Mouse (Mus musculus): ENCODE results near the gene Gipc3.

Gipc3 gene

DNA sequence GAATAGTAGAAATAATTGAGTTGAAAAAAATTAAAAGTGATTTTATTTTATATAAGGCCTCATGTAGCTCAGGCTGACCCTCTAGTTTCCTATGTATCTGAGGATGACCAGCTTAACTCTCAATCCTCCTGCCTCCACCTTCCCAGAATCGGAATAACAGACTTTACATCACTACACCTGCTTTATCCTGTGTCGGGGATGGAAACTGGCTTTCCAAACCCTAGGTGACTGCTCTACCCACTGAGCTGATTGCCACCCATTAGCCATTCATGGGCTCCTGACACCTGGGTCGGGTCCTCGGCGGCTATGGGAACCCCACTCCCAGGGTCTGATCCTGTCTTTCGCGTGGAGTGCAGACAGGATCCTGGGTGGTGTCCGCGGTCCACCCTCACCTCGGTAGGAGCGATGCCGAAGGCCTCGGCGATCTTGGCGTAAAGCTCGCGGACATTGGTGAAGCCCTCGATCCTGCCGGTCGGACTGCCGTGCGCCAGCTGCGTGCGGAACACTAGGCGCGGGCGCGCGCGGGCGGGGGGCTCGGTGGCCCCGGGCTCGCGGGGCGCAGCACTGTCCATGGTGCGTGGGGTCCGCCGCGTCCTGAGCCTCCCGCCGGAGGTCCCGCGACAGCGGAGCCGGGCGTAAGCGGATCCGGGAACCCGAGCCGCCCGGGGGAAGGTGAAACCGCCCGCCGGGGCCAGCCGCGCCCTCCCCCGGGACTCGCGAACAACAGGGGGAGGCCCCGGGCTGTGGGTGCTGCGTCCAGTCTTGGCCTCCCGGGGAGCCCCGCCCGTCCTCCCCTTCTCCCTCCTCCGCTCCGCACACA, at the start of gene Gipc3:
Gipc3 (minus strand) TSS at position 581 of the 820 bp plus-strand sequence.
- DNase-seq (ENCODE audit: low spot score in 2 of 2) = peak in 1 of 2 experiments; percentile 76

DNA sequence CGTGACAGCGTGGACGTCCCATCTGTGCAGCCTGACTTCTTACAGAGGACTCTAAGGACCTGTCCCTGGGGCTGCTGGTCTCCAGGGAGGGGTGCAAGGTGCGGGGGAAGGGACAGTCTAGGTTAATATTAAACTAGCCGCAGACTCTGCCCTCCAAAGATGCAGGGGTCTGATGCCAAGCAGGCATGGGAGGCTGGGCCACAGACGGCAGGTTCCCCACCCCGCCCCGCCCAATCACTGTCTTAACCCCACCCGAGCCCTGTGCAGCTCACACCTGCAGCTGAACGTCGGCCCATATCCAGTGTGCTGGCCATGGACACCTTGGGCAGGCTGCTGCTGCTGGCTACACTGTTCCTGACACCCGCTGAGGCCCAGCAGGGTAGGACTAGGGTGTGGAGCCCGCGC, 49.7 kb upstream of the Gipc3 start, which contains the start of gene Smim24:
Smim24 (plus strand) TSS at position 271 of the 405 bp plus-strand sequence.
- no peak for DNase-seq (ENCODE audit: low spot score in 2 of 2)

DNA sequence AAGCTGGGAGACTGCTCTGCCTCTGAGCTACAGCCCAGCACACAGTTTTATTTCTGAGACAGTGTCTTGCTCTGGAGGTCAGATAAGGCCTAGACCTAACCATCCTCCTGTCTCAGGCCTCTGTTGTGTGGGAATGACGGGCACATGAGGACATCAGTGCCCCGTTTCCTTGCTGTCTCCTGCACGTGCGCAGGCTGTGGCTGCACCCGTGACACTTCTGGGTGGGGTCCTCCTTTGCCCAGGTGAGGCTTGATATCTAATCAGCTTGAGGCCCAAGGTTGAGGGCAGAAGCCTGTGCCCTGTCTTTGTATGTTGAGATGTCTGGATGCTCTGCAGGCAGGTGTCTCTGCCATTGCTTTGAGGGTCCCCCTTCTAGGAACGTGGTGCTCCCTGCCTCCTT, 49.2 kb upstream of the Gipc3 start:
- DNase-seq (ENCODE audit: low spot score in 2 of 2) = no peak

DNA sequence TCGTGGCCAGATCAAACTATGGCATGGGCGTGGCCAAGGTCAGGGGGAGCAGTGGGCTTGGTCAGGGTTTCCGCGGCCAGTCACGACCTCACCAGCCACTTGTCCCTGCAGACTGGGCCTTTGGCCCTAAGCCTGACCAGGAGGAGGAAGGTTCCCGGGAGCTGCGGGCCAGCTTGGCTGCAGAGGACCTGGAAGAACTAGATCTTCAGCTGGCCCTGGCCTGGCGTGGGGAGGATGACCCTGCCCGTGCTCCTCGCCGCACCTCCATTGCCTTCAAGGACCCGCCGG, 47.6 kb upstream of the Gipc3 start:
- no peak for DNase-seq (ENCODE audit: low spot score in 2 of 2)

DNA sequence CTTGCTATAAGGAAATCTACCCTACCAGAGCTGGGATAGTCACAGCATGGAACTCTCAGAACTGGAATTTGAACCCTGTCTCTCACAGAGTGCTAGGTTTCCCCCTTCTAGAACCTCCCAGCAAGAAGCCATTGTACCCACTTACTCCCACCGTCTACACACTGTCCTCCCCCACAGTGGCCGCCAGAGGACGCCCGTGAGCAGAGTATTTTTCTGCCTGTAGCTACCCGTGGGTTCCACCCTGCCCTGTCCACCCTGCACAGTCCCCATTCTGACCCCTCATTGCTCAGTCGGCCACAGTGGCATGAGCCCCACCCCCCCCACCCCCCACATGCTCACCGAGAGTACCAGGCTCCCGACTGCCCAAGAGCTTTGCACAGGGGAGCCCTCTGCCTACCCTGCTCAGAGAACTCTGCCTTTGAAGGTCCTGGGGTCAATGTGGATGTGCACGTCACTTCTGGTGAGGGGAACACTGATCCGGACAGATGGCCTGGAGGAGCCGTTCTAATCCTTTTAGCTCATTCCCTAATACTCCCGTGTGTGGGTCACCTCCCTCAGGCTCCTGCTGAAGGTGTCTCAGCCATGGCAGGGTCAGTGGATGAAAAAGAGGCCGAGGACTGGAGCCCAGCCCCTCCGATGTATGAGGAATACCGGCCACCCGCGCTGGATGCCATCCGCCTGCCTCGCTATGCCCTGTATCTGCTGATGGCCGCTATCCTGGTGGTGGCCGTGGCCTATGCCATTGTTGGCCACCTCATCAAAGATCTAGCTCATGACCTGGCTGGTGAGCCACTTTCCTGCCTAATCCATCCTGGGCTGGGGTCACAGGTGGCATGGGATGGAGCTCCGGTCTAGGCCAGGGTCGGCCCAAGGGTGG, 47.0 kb upstream of the Gipc3 start:
- DNase-seq (ENCODE audit: low spot score in 2 of 2) = peak; percentile 79 to 94

DNA sequence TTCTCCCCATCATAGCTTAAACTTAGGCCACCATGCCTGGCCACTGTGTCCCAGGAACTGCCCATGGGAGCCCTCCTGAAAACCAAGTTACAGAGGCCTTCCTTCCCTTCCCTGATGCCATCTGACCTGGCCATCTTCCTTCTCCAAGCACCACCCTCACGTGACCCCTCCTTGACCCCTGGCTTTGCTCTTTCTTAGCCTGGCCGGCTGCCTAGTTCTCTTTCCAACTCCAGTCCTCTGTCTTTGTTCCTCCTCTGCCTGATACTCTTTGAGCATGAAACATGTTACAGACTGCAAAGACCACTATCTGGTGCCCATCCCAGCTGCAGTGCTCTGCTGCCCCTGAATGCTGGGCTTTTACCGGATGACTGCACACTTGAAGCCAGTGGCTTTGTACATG, 46.3 kb upstream of the Gipc3 start:
- DNase-seq (ENCODE audit: low spot score in 2 of 2) = no peak

DNA sequence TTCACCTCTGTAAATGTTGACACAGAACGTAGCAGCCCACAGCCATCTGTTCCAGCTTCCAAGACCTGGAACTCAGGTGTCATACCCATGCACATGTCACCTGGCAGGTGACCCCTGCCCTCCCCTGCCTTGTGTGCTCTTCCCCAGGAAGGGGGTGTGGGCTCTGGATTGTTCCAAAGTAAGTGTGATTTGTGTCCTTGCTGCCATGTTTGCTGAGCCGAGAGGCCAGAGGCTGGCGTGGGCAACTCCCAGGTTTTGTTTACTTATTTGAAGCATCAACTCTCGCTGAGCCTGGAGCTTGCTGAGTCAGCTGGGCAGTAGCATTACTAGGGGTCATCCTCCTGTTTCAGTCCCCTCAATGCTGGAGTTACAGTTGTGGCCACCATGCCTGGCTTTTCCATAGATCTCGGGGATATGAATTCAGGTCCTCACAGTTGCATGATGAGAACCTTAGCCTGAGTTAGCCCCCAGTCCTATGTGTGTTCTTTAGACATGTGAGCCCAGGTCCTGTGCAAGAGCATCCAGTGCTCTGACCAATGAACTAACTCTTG, 45.5 kb upstream of the Gipc3 start, which contains the start of gene Gm48552:
Gm48552 (plus strand) TSS at position 501 of the 551 bp plus-strand sequence.
- DNase-seq (ENCODE audit: low spot score in 2 of 2) = no peak

DNA sequence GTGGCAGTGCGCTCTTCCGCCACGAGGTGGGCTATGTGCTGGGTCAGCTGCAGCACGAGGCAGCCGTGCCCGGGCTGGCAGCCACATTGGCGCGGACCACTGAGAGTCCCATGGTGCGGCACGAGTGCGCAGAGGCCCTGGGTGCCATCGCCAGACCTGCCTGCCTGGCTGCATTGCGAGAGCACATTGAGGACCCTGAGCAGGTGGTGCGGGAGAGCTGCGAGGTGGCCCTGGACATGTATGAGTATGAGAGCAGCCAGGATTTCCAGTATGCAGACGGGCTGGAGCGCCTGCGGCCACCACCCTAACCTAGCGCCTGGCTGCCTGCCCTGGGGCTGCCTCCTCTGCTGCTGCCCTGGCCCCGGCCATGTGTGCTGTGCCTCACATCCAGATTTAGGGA, 44.6 kb upstream of the Gipc3 start:
- no peak for DNase-seq (ENCODE audit: low spot score in 2 of 2)

DNA sequence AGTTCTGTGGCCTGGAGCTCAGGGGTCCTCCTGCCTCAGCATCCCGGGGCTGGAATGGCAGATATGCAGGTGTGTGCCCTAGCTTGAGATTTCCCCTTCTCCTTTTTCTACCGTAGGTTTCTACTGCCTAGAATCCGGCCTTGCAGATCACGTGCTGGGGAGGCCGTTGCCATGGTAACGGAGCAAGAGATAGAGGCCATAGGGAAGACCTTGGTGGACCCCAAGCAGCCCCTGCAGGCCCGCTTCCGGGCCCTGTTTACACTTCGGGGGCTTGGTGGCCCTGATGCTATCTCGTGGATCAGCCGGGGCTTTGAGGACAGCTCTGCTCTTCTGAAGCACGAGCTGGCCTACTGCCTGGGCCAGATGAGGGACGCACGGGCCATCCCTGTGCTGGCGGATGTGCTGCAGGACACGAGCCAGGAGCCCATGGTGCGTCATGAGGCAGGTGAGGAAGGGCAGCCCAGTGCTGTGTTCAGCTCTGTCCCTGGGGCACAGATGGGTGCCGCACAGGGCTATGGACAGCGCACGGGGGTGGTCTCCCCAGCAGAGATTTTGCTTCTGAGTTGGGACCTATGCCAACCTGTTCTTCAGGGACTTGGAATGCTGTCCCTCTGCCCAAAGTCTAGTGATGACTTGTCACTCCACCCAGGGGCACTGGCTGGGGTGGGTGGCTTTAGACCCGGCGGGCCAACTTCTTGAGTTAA, 42.7 kb upstream of the Gipc3 start:
- DNase-seq (ENCODE audit: low spot score in 2 of 2) = no peak

DNA sequence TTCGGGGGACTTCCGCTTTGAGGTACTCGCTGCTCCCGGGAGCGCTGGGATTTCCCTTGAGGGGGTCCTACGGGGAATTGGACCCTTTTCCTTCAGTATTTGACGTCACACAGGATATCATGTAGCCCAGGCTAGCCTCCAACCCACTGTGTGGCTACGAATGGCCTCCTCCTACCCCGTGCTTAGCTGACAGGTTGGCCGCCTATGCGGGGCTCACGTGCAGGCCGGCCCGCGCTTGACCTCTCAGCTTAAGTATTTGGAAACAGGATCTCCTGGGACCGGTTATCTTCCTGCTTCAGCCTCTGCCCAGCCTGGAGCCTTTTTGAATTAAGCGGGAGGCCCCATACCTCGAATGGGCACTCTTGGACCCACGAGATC, 41.5 kb upstream of the Gipc3 start:
- no peak for DNase-seq (ENCODE audit: low spot score in 2 of 2)

DNA sequence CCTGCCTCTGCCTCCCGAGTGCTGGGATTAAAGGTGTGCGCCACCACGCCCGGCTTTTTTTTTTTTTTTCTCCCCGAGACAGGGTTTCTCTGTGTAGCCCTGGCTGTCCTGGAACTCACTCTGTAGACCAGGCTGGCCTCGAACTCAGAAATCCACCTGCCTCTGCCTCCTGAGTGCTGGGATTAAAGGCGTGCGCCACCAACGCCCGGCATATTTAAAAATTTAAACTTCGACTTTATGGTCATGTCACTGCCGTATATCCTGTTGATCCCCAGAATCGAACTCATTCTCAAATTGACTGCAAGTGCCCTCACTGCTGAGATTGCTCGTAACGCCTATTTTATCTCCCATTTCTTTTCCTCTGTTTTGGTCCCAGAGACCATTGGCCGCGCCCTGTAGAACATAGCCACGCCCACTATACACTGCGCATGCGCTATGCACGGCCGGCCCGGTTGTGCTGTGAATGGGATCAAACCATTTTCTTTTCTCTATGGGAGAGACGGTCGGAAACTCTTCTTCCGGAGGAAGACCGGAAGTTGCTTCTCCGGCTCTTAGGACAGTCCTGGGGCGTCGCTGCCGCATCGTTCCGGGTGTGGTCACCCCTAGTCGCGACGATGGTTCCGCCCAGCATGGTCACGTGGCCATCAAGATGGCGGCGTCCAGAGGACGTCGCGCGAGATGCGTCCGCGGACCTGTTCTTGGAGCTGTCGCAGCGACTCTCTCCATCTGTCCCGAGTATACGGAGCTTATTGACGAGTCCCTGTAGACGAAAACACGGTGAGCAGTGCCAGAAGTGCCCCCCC, 40.9 kb upstream of the Gipc3 start, which contains the start of the genes Dohh and Gm48551:
Dohh (plus strand) TSS at position 627 of the 803 bp plus-strand sequence.
Gm48551 (plus strand) TSS at position 665 of the 803 bp plus-strand sequence.
- peak; percentile 100 for DNase-seq (ENCODE audit: low spot score in 2 of 2)

DNA sequence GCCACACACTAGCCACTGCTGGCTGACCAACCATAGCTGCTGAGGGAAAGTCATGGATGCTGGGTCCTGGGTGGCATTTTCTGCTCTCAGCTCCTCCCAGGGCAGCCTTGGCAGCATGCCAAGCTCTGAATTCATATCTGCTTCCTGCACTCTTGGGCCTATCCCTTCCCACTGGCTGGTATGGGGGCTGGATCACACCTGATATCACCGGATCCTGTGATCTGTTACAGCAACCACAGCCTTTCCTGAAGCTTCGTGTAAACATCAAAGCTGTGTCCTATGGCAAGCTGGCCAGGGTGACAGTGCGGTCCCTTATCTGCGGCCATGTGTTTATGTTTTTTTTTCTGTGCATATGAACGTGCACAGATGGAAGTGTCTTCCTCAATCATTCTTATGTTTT, 39.0 kb upstream of the Gipc3 start:
- peak; percentile 94 to 96 for DNase-seq (ENCODE audit: low spot score in 2 of 2)

DNA sequence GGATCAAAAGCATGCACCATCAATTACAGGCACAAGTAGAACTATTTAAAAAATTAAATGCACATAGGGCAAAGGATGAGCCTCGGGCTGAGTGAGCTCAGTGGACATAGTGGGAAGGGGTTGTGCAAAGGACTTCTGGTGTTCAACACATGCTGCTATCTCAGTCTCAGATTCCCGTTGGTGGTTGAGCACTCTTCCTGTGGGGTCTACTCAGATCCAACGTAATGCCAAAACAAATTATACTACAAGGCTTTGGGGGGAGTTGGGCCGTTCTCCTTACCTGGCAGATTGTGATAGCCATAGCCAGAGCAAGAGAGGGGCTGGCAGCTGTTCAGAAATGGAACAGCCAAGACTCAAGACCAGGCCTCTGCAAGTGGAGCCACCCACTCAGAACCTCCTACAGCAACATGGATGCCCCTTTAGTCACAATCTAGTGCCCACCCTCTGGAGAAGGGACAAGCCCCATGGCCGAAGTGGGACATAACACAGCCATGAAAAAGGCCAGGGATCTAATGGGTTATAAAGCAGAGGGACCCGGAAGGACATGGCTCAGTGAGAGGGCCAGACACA, 36.8 kb upstream of the Gipc3 start:
- DNase-seq (ENCODE audit: low spot score in 2 of 2) = no peak

DNA sequence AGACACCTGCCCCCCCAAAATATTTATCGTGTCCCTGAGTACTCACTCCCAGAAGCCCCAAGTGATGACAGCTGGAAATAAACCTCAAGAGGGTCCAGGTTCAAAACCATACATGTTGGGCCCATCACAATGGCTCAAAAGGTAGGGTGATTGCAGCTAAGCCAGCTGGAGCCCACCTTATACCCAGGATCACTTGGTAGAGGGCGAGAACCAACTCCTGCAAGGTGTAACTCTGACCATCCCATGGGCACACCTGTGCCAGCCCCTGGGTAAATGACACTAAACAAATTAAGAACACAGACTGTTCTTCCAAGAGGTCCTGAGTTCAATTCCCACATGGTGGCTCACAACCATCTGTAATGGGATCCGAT, 36.1 kb upstream of the Gipc3 start:
- DNase-seq (ENCODE audit: low spot score in 2 of 2) = no peak

DNA sequence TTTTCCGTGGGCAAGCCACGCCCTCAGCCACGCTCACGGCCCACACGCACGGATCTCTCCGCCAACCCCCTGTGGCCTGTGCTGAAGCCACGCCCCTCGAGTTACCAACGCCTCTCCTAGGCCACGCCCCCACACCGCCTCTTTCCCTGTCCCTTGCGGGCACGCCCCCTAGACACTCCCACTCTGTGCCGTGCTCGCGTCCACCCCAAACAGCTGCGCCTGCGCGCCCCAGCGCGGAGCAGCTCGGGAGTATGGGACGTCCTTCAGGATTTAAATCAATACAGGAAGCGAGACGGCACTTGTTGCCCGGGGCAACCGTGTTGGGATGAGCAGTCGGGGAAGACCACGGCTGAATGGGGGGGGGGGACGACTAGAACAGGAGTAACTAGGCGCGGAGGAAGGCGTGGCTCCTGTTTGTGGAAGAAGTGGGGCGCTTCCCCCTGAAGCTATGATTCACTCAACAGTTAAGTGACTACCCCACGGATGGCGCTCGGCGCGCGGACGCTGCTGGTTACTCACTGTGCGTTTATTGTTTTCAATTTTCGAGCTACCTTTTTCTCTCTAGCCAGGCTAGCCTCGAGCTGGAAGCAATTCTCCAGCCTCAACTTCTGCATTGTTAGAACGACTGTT, 35.6 kb upstream of the Gipc3 start:
- DNase-seq (ENCODE audit: low spot score in 2 of 2) = peak; percentile 100

DNA sequence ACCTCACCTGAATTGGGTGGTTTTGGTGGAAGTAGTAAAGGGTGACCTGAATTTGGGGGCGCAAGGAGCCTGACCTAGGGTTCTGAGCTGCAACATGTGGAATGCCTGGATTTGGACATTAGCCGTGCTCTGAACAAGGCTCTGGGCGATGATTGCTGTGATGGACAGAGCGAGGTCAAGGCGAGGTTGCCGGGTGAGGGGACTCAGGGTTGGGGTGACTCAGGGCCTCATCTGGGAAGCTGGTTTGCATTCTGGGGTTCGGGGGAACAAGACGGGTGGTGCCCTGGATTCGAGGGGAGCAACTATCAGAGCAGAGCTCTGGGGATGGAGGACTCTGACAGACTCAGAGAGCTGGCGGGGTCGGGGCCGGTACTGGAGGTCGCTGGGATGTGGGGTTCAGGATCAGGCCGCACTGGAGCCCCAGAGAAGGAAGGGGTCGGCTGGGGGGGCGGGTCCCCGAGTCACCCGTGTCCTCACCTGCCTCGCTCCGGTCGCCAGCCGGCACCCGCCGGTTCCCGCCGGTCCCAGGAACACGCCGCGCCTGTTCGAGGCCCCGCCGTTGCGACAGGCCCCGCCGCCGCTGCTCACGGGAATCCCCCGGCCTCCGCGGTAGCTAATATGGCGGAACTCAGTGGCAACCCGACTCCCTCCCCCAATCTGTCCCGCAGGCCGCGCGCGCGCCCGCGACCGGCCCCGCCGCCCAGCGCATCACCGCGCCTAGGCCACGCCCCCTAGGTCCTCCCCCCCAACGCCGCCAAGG, 34.9 kb upstream of the Gipc3 start, which contains the start of gene Fzr1:
Fzr1 (minus strand) TSS at position 724 of the 760 bp plus-strand sequence.
- no peak for DNase-seq (ENCODE audit: low spot score in 2 of 2)

DNA sequence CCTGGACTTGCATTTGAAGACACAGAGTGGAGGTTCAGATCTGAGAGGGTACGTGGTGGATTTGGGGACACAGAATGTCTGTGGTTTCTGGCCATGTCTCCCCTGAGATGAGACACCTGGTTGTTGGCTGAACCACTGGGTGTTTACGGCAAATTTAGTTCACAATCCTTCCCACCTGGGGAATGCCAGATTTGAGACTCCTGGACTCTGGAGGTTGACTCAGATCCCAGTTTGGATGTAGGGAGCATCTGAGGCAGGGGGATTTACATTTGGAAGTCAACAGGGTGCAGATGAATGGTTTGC, 34.2 kb upstream of the Gipc3 start:
- no peak for DNase-seq (ENCODE audit: low spot score in 2 of 2)

DNA sequence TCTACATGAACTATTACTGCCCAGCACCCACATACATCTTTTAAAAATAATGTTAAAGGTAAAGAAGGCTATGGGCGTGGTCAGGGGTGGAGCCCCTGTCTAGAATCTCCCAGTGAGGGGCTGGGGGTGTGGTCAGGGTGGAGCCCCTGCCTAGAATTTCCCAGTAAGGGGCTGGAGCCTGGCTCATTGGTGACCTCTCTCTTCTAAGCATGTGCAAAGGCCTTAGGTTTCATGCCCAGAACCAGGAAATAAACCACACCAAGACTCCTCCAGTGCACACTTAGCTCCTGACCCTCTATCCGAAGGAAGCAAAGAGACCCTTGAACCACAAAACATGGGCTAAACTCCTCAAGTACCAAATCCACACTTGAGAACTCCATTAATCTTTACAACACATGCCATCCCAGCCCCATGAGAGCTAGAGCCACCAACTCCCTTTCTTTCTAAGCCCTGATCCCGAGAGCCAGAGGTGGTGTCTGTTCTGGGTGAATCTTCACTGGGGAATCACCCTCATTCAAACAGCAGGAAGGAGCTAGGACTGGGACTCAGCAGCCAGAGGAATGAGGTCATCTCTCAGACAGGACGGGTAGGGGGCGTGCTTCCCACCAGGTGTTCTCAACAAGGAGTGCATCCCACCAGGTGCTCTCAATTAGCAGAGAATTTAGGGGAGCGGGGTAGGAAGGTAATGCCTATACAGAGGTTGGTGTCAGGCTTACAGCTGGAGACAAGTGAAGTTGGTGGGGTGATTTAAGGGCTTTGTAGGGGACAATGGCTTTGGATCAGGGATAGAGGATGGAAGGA, 33.7 kb upstream of the Gipc3 start:
- peak; percentile 76 to 79 for DNase-seq (ENCODE audit: low spot score in 2 of 2)

DNA sequence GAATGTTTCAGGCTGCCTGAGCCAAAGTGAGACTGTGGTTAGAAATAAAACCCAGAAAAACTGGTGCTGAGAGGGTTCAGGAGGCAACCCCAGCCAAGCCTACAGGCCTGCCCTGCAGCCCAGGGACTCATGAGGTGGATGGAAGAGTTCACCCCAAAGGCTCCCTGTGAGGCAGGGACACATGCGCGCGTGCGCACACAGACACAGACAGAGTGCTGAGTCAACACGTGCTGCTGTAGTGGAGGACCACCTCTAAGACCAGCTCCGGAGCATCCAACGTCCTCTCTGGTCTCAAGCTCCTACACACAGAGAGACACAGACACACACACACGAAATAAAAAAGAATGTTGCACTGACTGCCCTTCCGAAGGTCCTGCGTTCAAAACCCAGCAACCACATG, 32.3 kb upstream of the Gipc3 start:
- DNase-seq (ENCODE audit: low spot score in 2 of 2) = no peak

All from spleen, postnatal 4 days (tissue).